Mouse (Mus musculus): Measurements from ENCODE around the gene Itga9. TPM values are rescaled to one million over a fixed set of nuclear protein-coding genes. Genes with fewer than 3 reads are reported as not detected.

Gene Itga9
- polyA plus RNA-seq, 1 experiment from 2014 or later = 2.4 TPM

DNA sequence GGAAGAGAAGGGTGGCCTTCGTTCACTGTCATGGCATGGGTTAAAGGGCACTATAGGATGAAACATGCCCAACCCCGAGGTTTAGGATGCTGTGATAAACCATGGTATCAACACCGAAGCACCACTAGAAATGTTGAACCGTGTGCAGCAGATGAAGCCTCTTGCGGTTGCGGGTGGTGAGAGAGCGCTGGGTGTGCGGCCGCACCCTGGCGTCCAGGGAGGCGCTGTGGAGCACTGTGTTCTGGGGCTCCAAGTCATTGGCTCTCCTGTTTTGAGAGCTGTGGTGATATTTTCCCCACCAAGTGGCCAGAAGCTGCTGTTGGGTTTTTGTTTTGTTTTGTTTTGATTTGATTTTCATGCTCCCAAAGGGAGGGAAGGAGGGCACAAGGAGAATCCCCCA is 272.1 kb downstream of the Itga9 start:
- Histone ChIP-seq H3K4me2 (ENCODE audit: low read length) (no peak overlapping the region), H3K9ac (replicated peaks; ENCODE audit: low read length) (no peak overlapping the region), H3K4me3 (replicated peaks; ENCODE audit: low read depth, low read length) (no peak overlapping the region), H3K27ac (replicated peaks; ENCODE audit: low read depth, low read length) (no peak overlapping the region), H3K4me1 (ENCODE audit: control insufficient read depth, insufficient read depth, low read length) (no peaks in the 10 kb centered on the region), H3K36me3 (ENCODE audit: control insufficient read depth, insufficient read depth, low read length) (no peaks in the 10 kb centered on the region), H3K27me3 (ENCODE audit: control insufficient read depth, insufficient read depth, low read length) (no peaks in the 10 kb centered on the region), H3K9me3 (ENCODE audit: control insufficient read depth, low read length) (no peaks in the 10 kb centered on the region)
- DNase-seq = no peak
- no peak for ATAC-seq (ENCODE audit: low FRiP score, low TSS enrichment)
- 93% methylated on average over 11 of the region's 11 CpGs for WGBS

DNA sequence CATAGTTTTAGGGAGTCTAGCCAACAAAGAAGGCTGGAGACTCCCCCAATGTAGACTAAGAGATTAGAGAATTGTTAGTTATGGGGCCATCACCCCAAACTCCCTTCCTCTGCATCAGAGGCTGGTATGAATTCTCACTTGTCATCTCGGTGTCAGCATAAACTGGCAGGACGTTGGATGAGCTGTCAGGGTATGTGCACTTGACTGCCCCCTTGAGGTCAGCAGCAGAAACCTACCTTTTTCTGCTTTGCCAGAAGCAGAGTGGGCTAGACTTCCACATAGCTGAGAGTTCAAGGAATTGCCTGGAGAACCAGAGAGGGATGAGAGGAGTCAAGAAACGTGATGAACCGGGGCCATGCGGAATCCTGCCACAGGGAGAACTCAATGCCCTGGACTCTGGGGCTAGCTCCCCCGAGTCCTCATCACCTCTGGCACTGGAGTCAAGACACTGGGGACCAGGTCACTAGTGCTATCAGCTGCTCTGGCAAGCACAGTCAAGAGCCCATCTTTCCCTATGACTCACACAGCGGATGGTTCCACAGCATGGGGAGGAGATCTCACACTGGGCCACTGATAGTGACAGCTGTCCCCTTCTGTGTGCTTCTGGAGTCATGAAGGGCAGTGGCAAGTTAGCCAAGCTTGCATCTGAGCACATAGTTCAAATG is 274.9 kb downstream of the Itga9 start:
- ATAC-seq (ENCODE audit: low FRiP score, low TSS enrichment) (no peak), DNase-seq (peak; percentile 13)
- Histone ChIP-seq H3K36me3 (ENCODE audit: control insufficient read depth, insufficient read depth, low read length) (no peaks in the 10 kb centered on the region), H3K27me3 (ENCODE audit: control insufficient read depth, insufficient read depth, low read length) (no peaks in the 10 kb centered on the region), H3K9me3 (ENCODE audit: control insufficient read depth, low read length) (no peaks in the 10 kb centered on the region), H3K4me3 (replicated peaks; ENCODE audit: low read depth, low read length) (no peak overlapping the region), H3K4me1 (ENCODE audit: control insufficient read depth, insufficient read depth, low read length) (no peaks in the 10 kb centered on the region), H3K27ac (replicated peaks; ENCODE audit: low read depth, low read length) (no peak overlapping the region), H3K4me2 (ENCODE audit: low read length) (no peak overlapping the region), H3K9ac (replicated peaks; ENCODE audit: low read length) (no peak overlapping the region)
- 78% methylated on average over 7 of the region's 7 CpGs for WGBS

DNA sequence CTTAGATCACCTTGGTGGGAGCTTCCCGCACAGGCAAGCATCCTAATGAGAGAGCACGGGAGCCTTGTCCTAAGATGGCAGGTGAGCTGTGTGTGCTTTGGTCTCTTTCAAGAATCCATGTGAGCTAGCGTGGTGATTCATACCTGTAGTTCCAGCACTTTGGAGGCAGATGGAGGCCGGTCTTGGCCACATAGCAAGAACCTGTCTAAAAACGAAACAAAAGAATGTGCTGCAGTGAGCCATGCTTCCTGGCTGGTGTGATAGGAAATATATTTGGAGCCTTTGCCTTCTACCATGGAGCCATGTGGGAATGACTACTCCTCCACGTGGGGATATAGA is 275.4 kb downstream of the Itga9 start:
- DNase-seq = no peak
- no peaks in the 10 kb centered on the region for H3K4me1 ChIP-seq (ENCODE audit: control insufficient read depth, insufficient read depth, low read length)
- no peak overlapping the region for H3K4me2 ChIP-seq (ENCODE audit: low read length)
- no peaks in the 10 kb centered on the region for H3K27me3 ChIP-seq (ENCODE audit: control insufficient read depth, insufficient read depth, low read length)
- 93% methylated on average over 6 of the region's 6 CpGs for WGBS
- H3K36me3 ChIP-seq (ENCODE audit: control insufficient read depth, insufficient read depth, low read length) = no peaks in the 10 kb centered on the region
- no peak for ATAC-seq (ENCODE audit: low FRiP score, low TSS enrichment)
- no peak overlapping the region for H3K9ac ChIP-seq (replicated peaks; ENCODE audit: low read length)
- H3K4me3 ChIP-seq (replicated peaks; ENCODE audit: low read depth, low read length) = no peak overlapping the region
- H3K27ac ChIP-seq (replicated peaks; ENCODE audit: low read depth, low read length) = no peak overlapping the region
- no peaks in the 10 kb centered on the region for H3K9me3 ChIP-seq (ENCODE audit: control insufficient read depth, low read length)

GRCm38 (mm10) chr9:118883150-118883549 is 276.7 kb downstream of the Itga9 start:
- ATAC-seq (ENCODE audit: low FRiP score, low TSS enrichment) (no peak), DNase-seq (no peak)
- Histone ChIP-seq H3K27ac (replicated peaks; ENCODE audit: low read depth, low read length) (no peak overlapping the region), H3K9me3 (ENCODE audit: control insufficient read depth, low read length) (no peaks in the 10 kb centered on the region), H3K4me3 (replicated peaks; ENCODE audit: low read depth, low read length) (no peak overlapping the region), H3K27me3 (ENCODE audit: control insufficient read depth, insufficient read depth, low read length) (no peaks in the 10 kb centered on the region), H3K9ac (replicated peaks; ENCODE audit: low read length) (no peak overlapping the region), H3K4me2 (ENCODE audit: low read length) (no peak overlapping the region), H3K4me1 (ENCODE audit: control insufficient read depth, insufficient read depth, low read length) (no peaks in the 10 kb centered on the region), H3K36me3 (ENCODE audit: control insufficient read depth, insufficient read depth, low read length) (no peaks in the 10 kb centered on the region)
- WGBS = 90% methylated on average over 7 of the region's 7 CpGs

DNA sequence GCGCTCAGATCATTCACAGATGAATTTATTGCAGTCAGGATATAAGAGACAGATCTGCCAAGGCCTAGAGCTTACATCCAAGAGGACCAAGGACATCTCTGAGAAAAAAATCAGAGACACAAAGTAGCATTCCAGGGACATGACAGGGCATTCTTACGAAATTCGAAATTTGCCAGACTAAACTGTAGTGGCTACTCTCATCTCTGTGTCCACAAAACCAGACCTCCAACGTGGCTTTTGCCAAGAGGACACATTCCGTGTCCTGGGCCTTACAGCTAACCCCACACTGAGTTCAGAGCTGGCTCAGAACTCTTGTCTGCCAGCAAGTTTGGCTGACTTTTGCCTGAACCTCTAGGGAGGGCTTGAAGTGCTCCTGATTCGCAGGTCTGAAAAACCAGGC is 279.3 kb downstream of the Itga9 start:
- no peak overlapping the region for H3K27ac ChIP-seq (replicated peaks; ENCODE audit: low read depth, low read length)
- DNase-seq (no peak), ATAC-seq (ENCODE audit: low FRiP score, low TSS enrichment) (no peak)
- H3K27me3 ChIP-seq (ENCODE audit: control insufficient read depth, insufficient read depth, low read length) = no peaks in the 10 kb centered on the region
- H3K4me2 ChIP-seq (ENCODE audit: low read length) = no peak overlapping the region
- H3K36me3 ChIP-seq (ENCODE audit: control insufficient read depth, insufficient read depth, low read length) = no peaks in the 10 kb centered on the region
- no peak overlapping the region for H3K4me3 ChIP-seq (replicated peaks; ENCODE audit: low read depth, low read length)
- no peak overlapping the region for H3K9ac ChIP-seq (replicated peaks; ENCODE audit: low read length)
- WGBS = 78% methylated on average over 6 of the region's 6 CpGs
- H3K4me1 ChIP-seq (ENCODE audit: control insufficient read depth, insufficient read depth, low read length) = no peaks in the 10 kb centered on the region; the same call in 1 of the 2 replicates
- no peaks in the 10 kb centered on the region for H3K9me3 ChIP-seq (ENCODE audit: control insufficient read depth, low read length)

DNA sequence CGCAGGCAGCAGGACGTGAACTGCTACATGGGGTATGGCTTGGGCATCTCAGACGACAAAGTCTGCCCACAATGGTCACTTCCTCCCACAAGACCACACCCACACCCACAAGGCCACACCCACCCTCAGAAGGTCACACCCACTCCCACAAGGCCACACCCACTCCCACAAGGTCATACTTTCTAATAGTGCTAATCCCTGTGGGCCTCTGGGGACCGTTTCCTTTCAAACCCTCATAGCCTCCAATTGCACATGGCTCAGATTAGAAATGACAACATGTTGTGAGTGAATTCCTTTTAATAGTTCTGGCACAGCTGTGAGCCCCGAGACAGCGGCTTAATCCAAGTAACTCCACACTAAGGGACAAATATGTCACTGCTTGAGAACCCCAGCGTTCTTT is 280.7 kb downstream of the Itga9 start:
- Histone ChIP-seq H3K4me3 (replicated peaks; ENCODE audit: low read depth, low read length) (no peak overlapping the region), H3K27ac (replicated peaks; ENCODE audit: low read depth, low read length) (no peak overlapping the region), H3K4me1 (ENCODE audit: control insufficient read depth, insufficient read depth, low read length) (no peaks in the 10 kb centered on the region; the same call in 1 of the 2 replicates), H3K9ac (replicated peaks; ENCODE audit: low read length) (no peak overlapping the region), H3K4me2 (ENCODE audit: low read length) (no peak overlapping the region), H3K27me3 (ENCODE audit: control insufficient read depth, insufficient read depth, low read length) (no peaks in the 10 kb centered on the region), H3K36me3 (ENCODE audit: control insufficient read depth, insufficient read depth, low read length) (no peaks in the 10 kb centered on the region), H3K9me3 (ENCODE audit: control insufficient read depth, low read length) (no peaks in the 10 kb centered on the region)
- 74% methylated on average over 7 of the region's 7 CpGs for WGBS
- ATAC-seq (ENCODE audit: low FRiP score, low TSS enrichment) (no peak), DNase-seq (no peak)

GRCm38 (mm10) chr9:118887734-118888133 is 281.2 kb downstream of the Itga9 start:
- Histone ChIP-seq H3K9ac (replicated peaks; ENCODE audit: low read length) (no peak overlapping the region), H3K27me3 (ENCODE audit: control insufficient read depth, insufficient read depth, low read length) (no peaks in the 10 kb centered on the region), H3K4me3 (replicated peaks; ENCODE audit: low read depth, low read length) (no peak overlapping the region), H3K9me3 (ENCODE audit: control insufficient read depth, low read length) (no peaks in the 10 kb centered on the region), H3K4me2 (ENCODE audit: low read length) (no peak overlapping the region), H3K36me3 (ENCODE audit: control insufficient read depth, insufficient read depth, low read length) (no peaks in the 10 kb centered on the region), H3K27ac (replicated peaks; ENCODE audit: low read depth, low read length) (no peak overlapping the region), H3K4me1 (ENCODE audit: control insufficient read depth, insufficient read depth, low read length) (no peaks in the 10 kb centered on the region; the same call in 1 of the 2 replicates)
- ATAC-seq (ENCODE audit: low FRiP score, low TSS enrichment) (no peak), DNase-seq (no peak)
- WGBS = 92% methylated on average over 8 of the region's 8 CpGs

GRCm38 (mm10) chr9:118890149-118890548 is 283.7 kb downstream of the Itga9 start:
- no peak overlapping the region for H3K9ac ChIP-seq (replicated peaks; ENCODE audit: low read length)
- H3K4me3 ChIP-seq (replicated peaks; ENCODE audit: low read depth, low read length) = no peak overlapping the region
- no peaks in the 10 kb centered on the region for H3K27me3 ChIP-seq (ENCODE audit: control insufficient read depth, insufficient read depth, low read length)
- no peak overlapping the region for H3K27ac ChIP-seq (replicated peaks; ENCODE audit: low read depth, low read length)
- H3K4me2 ChIP-seq (ENCODE audit: low read length) = no peak overlapping the region
- ATAC-seq (ENCODE audit: low FRiP score, low TSS enrichment) (no peak), DNase-seq (no peak)
- H3K4me1 ChIP-seq (ENCODE audit: control insufficient read depth, insufficient read depth, low read length) = no peaks in the 10 kb centered on the region; the same call in 1 of the 2 replicates
- no peaks in the 10 kb centered on the region for H3K9me3 ChIP-seq (ENCODE audit: control insufficient read depth, low read length)
- H3K36me3 ChIP-seq (ENCODE audit: control insufficient read depth, insufficient read depth, low read length) = no peaks in the 10 kb centered on the region
- 92% methylated on average over 4 of the region's 4 CpGs for WGBS

DNA sequence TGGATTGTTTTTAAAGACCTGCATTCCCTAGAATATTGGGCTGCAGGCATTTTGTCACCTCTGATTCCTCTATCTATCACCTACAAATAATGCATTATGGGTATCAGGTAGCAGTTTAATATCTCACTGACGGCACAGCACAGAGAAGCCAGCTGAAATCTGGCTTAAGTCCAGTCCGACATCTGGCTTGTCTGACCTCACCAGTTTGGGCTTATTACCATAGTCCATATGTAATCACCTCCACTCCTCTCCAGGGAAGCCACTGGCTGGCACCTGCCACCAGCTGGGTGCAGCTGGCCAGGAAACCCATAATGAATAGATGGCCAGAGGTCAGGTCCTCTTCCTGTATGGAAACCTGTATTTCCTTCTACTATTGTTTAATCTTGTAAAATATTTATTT is 284.2 kb downstream of the Itga9 start:
- Histone ChIP-seq H3K4me1 (ENCODE audit: control insufficient read depth, insufficient read depth, low read length) (no peaks in the 10 kb centered on the region; the same call in 1 of the 2 replicates), H3K9ac (replicated peaks; ENCODE audit: low read length) (no peak overlapping the region), H3K27ac (replicated peaks; ENCODE audit: low read depth, low read length) (no peak overlapping the region), H3K4me2 (ENCODE audit: low read length) (no peak overlapping the region), H3K36me3 (ENCODE audit: control insufficient read depth, insufficient read depth, low read length) (no peaks in the 10 kb centered on the region), H3K27me3 (ENCODE audit: control insufficient read depth, insufficient read depth, low read length) (no peaks in the 10 kb centered on the region), H3K4me3 (replicated peaks; ENCODE audit: low read depth, low read length) (no peak overlapping the region), H3K9me3 (ENCODE audit: control insufficient read depth, low read length) (no peaks in the 10 kb centered on the region)
- 59% methylated on average over 2 of the region's 2 CpGs for WGBS
- ATAC-seq (ENCODE audit: low FRiP score, low TSS enrichment) (no peak), DNase-seq (no peak)
